Mouse (Mus musculus) embryo, embryonic 10.5 days (tissue): ENCODE measurements around the gene Sympk.

Experiments
- DNase-seq: peaks from one replicate; pipeline ENCODE4 v3.0.0-alpha.2; 2015; ENCODE audit warnings: low spot score

The Sympk gene

DNA sequence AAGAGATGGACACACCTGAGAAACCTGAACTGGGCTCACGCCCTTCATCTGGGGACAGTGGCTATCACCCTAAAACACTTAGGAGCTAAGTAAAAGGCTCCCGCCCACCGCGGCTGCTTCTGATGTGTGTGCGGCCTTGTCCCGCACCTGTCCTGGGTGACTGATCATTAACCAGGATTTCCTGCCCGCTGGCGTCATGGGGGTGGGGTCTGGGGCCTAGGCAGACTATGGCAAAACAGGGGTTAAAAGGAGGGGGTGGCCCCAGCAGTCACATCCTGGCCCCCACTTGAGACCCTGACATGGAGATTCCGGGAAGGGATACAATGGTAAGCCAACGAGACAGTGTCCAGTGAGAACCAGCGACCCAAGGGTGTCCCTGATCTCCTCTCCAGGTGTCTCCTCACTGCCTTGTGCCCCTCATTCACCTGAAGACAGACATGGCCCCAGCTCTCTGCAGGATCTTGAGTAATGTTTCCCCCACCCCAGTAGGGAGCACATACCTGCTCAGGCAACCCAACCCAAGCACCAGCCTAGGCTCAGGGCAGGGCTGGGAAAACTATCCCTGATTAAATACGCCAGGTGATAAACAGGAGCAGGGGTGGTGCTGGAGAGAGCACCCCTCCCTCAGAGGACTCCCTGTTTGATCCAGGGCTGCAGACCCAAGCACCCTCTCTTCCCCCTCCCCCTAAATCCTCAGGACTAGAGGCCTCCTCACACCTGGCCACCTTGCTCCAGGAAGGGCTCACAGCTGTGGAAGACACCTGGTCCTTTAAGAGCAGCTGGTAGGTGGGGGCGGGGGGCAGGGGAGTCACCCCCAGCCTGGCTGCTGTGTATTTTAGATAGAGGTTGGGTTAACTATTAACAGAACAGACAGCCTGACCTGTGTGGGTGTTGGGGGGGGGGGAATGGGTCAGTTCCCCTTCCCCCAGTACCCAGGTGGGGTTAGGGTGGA lies 16.9 kb upstream of the Sympk start:
- DNase-seq = no peak

DNA sequence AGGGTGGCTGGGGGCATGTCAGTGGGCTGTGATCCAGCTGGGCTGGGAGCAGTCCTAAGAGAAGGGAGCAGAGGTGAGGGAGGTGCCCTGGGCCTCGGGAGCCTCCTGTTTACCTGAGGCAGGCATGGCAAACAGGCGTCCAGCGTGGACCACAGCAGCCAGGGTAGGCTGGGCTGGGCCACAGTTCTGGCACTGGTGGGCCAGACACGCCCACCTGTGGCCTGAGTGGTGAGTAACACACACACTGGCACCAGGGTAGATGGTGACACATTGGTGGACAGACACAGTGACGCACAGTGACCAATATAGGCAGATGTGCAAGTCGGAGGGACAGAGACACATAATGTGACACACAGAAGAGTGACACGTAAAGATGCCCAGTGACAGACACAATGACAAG lies 13.6 kb upstream of the Sympk start:
- no peak for DNase-seq

GRCm38 (mm10) chr7:19012025-19012621 lies 12.1 kb upstream of the Sympk start:
- no peak for DNase-seq

DNA sequence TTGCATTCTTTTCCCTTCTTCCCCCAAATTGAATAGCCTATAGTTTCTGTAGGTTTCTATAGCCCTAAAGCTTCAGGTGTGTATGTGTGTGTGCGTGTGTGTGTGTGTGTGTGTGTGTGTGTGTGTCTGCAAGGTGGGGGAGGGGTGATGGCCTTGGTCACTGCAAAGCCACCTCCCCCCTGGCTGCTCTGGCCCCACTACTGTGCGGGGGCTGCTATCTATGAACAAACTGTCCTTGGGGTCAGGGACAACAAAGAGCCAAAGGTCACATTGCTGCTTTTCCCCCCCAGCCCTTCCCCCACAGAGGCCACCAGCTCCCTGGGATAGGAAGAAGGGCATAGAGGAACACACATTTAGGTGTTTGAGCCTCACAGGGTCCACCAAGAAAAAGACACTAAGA lies 11.3 kb upstream of the Sympk start:
- no peak for DNase-seq

DNA sequence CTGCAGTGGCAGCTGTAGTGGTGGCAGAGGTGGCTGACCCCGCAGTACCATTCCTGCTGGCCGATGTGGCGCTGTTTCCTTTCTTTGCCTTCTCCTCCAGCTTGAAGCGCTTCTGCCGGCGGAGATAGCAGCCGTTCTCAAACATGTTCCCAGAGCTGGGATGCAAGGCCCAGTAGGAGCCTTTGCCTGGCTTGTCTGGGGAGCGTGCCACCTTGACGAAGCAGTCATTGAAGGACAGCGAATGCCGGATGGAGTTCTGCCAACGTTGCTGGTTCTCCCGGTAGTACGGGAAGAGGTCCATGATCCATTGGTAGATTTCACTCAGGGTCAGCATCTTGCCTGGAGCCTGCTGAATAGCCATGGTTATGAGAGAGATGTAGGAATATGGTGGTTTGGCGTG lies 9.7 kb upstream of the Sympk start:
- no peak for DNase-seq

- no peak for DNase-seq
Observed at GRCm38 (mm10) chr7:19016042-19016441, 8.1 kb upstream of the Sympk start.

DNA sequence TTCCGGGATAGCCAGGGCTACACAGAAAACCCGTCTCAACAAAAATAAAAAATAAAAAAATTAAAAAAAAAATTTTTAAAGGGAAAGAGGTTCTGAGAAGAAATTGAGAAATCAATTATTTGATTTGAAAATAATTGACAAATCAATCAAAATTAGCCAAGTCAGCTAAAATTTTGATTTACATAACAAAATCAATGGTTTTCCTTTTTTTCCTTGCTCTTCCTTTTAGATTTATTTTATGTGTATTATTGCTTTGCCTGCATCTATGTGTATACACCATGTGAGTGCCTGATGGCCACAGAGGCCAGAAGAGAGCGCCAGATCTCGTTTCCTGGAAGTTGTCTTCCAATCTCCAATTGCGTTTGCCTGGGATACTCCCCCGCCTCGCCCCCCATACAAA lies 6.3 kb upstream of the Sympk start:
- no peak for DNase-seq

DNA sequence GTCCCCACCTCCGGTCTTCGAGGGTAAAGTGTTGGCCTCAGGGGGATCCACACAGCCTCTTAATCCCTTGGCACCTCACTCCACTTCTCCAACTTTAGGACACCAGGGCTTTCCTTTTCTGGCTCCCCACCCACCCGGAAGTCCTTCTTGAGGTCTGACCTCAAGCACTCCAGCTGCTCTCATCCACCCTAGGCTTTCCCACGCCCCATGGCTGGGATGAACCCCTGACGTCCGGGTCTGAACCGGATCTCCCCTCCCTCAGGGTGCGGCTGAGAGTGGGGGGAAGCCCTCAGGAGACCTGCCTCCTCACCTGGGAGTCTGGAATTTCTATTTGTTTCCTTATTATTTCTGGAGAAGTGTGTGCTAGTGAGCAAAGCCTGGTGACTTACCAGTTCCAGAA lies 3.1 kb upstream of the Sympk start:
- DNase-seq = no peak

GRCm38 (mm10) chr7:19022189-19022958 lies 1.8 kb upstream of the Sympk start:
- no peak for DNase-seq

DNA sequence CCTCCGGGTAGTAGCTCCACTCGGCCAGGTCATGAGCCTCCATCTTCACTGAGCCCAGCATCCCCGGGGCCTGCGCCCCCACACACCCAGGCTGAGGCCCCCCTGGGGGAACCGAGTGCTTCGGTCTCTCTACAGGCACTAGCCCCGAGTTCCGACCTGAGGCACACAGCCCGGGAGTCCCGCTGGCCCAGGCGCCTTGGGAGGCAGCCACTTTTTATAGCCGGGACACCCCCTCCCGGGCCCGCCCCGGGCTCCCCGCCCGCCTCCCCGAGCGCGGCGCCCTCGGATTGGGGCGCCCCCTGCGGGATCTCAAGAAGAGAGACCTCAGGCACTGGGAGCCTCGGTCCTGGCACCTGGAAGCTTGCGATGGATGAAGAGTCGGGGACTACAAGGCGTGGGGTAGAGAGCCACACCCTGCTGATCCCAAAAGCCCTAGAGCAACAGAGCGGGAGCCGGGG lies 791 bp upstream of the Sympk start, which contains the start of gene Foxa3:
Gene Foxa3 (minus strand): TSS at position 182 of the 458 bp plus-strand sequence.
- DNase-seq = no peak

DNA sequence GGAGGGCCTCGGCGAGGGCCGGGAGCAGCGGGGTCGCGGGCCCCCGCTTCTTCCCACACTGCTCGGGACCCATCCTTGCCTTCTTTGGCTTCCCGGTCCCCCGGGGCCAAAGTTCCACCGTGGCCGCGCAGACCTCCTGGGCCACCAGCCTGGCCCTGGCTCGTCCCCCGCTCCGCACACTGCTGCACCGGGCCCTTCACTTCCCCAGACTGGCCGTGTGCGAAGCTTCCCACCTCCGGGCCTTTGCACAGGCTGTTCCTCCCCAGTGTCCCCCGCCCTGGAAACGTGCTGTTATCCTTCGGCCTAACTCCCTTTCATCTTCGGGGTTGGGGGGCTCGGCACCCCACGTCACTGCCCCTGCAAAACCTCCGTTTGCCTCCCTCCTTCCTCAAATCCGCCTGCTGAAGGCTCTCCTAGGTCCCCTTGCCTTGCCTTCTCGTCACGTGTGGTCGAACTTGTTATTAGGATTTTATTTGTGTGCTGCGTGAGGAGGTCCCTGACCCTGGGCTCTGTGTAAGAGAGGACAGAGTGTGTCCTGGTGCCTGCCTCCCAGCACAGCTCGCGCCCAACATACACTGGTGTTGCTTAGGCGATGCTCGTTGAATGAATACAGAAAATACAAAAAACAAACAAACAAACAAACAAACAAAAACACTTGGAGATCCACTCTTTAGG lies 541 bp downstream of the Sympk start:
- DNase-seq = peak; percentile 63

GRCm38 (mm10) chr7:19028067-19028466 lies 3.9 kb downstream of the Sympk start:
- DNase-seq = no peak

DNA sequence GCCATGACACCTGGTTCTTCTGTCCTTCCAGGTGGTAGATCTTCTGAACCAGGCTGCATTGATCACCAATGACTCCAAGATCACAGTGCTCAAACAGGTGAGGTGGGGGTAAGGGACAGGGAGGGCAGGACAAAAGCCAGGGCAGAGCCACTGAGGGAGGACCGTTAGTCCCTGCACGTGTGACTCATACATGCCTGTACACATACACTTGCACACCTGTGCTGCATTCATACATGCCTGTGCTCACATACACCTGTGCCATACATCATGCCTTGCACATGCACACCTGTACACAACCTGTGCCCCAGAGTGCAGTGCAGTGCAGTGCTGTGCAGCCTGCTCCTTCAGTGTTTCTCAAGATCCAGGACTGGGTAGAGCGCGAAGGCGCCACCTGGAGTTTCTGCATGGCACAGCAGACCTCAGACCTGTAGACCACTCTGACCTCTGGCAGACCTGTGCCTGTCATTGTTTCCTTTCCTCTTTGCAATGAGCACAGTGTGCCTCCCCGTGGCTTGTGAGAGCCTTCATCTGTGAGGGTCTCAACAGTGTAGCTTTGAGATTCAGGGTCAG lies 5.0 kb downstream of the Sympk start:
- peak; percentile 83 for DNase-seq

DNA sequence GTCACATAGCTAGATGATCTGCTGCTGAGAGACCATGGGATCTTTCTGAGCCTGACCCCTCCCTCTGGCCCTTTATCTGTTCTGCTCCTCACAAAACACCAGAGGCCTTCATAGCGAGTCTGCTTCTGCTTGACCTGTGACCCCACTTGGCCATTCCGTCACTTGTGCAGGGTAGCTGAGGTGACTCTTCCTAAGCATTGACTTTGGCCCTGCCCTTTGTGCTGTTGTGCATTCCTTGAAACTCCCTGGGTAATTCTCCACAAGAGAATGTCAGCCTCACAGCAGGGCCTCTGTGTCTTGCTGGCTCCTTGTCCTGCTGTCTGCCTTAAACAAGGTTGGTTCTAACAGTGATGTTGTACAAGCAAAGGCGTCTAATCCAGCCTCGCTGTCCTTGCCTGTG lies 7.5 kb downstream of the Sympk start:
- no peak for DNase-seq

GRCm38 (mm10) chr7:19044616-19045015 lies 20.4 kb downstream of the Sympk start:
- DNase-seq = no peak

DNA sequence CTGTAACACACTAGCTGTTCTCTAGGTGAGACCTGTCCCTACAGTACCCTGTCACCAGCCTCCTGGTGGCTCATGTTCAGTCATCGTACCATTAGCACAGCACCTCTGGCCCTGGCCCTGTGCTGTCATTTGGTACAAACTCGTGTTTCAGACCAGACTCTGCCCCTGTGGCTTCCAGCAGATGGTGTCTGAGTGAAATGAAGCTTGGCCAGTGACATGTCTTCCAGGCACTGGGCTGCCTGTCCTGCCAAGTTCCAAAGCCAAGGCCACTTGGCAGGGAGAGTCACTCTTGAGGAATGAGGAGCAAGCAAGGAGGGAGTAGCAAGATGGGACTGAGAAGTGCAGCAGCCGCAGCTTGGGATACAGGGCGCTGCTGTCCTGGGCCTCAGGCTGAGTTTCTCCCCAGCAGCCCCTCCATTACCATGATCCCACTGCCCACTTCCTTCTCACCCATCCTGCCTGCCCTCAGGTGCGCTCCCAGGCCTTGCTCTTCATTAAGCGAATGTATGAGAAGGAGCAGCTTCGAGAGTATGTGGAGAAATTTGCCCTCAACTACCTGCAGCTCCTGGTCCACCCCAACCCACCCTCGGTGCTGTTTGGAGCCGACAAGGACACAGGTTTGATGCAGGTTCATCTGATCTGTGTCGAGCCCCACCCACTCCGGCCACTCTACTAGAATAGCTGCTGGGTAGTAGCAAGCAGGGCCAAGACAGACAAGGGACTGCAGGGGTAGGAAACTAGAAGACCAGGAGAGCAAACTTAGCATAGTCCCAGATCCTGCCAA lies 22.3 kb downstream of the Sympk start:
- no peak for DNase-seq

- DNase-seq = no peak
Observed at GRCm38 (mm10) chr7:19048006-19048527, 23.9 kb downstream of the Sympk start.

DNA sequence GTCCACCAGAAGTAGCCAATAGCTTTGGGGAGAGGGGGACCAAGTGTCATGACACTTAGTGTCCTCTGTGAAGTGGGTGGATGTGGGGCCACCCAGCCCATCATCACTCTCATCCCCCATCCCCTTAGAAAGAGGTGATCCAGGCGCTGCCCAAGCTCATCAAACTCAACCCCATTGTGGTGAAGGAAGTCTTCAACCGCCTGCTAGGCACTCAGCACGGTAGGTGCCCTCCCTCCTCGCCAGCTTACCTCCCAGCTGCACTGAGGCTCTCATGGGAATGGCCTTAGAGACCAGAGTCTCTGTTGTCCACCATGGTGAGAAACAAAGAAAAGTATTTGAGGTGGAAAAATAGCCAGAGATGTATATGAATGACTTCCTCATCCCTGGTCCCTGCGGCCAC lies 25.1 kb downstream of the Sympk start:
- no peak for DNase-seq

DNA sequence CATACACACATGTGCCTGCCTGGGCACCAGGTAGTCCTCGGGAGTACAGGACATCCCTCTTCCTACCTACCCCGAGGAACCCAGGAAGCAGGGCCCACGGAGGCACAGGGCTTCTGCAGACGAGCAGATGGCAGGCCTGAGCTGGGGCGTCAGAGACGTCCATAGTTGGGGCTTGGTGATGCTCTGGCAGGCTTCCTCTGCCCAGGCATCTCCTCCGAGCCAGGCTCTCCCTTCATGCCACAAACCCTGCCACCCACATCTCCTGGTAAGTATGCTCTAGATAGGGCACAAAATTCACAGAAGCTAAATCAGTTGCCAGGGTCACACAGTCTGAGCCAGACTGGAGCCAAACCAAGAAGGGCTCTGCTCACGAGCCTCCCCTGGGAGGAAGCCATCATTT lies 26.0 kb downstream of the Sympk start:
- DNase-seq = no peak

- DNase-seq = no peak
Observed at GRCm38 (mm10) chr7:19051161-19051560, 27.0 kb downstream of the Sympk start.
